Mouse (Mus musculus) urinary bladder, postnatal 10 days (tissue): ENCODE measurements around the gene Pfn5.
"Not testable (repeated sequence)": the region's sequence is repeated elsewhere in the genome, so short reads cannot be mapped to it uniquely, and the experiment has no call there.

Experiments used
- DNase-seq: peaks from one replicate; pipeline ENCODE4 v3.0.0; 2022; ENCODE audit warnings: low spot score

Pfn5 gene

DNA sequence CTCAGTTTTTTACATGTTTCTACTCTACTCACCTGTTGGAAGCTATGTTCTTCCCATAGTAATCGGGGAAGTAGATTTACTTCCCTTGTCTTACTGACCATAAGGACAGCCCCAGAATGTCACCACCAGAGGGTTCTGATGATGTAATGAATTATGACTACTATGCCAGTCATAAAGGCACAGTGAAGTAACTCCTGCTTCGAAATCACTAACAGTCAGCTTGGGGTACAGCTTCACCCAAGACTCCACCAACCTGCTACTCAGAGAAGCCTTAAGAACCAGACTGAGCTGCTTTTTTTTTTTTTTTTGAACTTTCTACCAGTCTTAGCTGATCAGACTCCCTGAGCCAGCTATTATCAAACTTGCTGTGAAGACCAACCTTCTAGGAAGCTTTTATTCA lies at the start of gene Pfn5, which contains the start of gene Asb12:
Gene Pfn5 (plus strand): TSS at position 218 of the 400 bp plus-strand sequence.
Gene Asb12 (minus strand): TSS at position 101 of the 400 bp plus-strand sequence.
- no peak for DNase-seq

DNA sequence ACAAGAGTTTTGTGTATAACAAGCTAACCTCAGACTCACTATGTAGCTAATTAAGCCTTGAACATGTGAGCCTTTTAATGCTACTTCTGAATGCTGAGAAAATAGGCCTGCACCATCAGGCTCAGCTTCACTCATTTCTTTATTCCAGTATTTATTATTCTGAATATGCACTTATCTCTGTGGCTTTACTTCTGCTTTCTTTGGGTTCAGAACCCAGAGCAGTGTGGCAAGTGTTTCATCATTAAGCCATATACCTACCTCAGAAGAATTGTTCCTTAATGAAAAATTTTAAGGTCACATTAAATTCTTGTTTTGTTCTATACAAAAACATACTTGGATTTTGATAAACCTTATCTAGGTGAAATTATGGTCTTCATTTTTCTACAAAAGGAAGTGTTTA lies 34.0 kb upstream of the Pfn5 start:
- DNase-seq = no peak

DNA sequence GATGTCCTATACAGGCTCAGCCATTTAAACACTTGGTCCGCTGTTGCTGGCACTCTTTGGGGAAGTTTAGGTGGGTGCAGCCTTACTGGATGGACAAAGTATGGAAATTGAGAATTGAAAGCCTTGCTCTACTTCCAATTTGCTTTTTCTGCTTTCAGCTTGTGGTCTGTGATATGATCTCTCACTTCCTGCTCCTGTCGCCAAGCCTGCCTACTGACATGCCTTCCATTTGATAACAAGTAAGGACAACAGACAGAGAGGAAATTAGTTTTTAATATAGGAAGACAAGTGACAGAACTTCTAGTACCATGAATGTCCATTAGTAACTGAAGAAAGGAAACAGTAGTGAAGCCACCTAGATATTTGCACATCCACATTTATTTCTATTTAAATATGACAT lies 32.7 kb upstream of the Pfn5 start:
- DNase-seq = no peak

DNA sequence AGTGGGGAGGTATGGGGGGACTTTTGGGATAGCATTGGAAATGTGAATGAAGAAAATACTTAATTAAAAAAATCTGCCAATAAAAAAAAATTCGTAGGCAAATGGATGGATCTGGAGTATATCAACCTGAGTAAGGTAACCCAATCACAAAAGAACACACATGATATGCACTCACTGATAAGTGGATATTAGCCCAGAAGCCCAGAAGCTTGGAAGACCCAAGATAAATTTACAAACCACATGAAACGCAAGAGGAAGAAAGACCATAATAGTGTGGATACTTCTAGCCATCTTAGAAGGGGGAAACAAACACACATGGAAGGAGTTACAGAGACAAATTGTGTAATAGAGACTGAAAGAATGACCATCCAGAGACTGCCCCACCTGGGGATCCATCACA lies 22.4 kb upstream of the Pfn5 start:
- DNase-seq = not testable (repeated sequence)

DNA sequence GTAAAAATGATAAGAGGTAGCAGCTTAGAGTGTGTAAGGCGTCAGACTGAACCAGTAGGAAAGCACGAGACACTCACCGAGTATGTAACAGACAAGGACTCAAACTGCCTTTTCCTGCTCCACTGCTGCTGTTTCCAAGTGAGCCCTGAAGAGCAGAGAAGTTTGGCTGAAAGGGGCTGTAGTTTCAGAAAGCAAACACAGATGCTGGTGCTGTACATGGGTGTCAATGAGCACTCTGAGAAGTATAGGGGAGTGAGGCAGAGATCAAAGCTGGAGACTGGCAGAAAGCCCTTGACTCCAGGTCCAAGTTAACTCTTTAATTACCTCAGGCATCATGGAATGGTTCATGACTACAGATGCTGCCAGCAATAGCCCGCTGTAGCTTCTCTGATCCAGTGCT lies 3.6 kb upstream of the Pfn5 start:
- DNase-seq = no peak

DNA sequence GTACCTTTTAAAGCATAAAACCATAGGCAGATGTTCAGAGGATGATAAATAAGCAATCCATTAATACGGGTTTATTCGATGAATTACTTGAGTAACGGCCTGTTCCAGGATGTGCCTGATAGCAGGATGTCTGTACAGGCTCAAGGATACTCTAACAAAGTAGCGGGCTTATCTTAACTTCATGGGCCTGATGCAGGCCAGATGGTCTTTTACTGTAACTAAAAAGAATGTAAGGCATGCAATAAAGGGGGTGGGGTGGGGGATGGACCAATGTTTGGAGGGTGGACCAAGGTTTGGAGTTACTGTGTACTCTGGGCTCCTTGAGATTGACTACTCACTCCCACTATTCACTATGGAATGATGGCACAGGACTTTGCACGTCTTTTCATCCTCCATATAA lies 42.7 kb downstream of the Pfn5 start:
- no peak for DNase-seq
